Mouse (Mus musculus) ES-Bruce4 (cell line): ENCODE data around the gene 2410002F23Rik.

Source experiments
- CTCF ChIP-seq: IDR thresholded peaks from one replicate; pipeline ENCODE4 v1.8.1; 2011; ENCODE audit warnings: low read depth, low read length
- EP300 ChIP-seq: IDR thresholded peaks from 2 replicates; pipeline ENCODE4 v1.6.1; 2011; ENCODE audit warnings: low read depth, low read length; ENCODE audit not compliant: insufficient read depth
- POLR2A ChIP-seq: IDR thresholded peaks from one replicate; pipeline ENCODE4 v1.8.1; 2011; ENCODE audit warnings: low read length; ENCODE audit not compliant: insufficient read depth

DNA sequence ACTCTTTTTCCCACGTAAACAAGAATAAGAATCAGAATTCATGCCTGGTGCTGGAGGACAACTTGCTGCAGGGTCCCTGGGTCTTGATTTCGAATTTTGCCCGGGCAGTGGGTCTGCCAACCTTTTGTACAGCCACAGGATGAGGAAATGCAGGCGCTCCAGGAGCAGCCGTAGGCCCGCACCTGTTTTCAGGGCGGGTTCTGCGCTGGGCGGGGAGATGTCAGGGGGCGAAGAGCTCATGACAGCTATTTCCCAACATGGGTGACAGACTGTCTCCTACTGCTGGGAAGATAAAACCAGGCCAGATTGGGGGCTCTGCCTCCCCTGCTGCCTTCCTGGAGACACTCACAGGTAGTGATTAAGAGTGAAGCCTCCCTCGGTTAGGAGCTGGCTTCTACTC lies 27.6 kb downstream of the 2410002F23Rik start:
- no peak for TF ChIP-seq EP300
- TF ChIP-seq POLR2A = no peak
- no peak for TF ChIP-seq CTCF
